Mouse (Mus musculus): ENCODE results near the gene Wbp2nl. TPM values are rescaled to one million over a fixed set of nuclear protein-coding genes. Genes with fewer than 3 reads are reported as not detected.

Gene Wbp2nl
- polyA plus RNA-seq (2011; ENCODE audit: insufficient read depth, insufficient read length, low replicate concordance, missing spikeins): not detected in 2 replicates

DNA sequence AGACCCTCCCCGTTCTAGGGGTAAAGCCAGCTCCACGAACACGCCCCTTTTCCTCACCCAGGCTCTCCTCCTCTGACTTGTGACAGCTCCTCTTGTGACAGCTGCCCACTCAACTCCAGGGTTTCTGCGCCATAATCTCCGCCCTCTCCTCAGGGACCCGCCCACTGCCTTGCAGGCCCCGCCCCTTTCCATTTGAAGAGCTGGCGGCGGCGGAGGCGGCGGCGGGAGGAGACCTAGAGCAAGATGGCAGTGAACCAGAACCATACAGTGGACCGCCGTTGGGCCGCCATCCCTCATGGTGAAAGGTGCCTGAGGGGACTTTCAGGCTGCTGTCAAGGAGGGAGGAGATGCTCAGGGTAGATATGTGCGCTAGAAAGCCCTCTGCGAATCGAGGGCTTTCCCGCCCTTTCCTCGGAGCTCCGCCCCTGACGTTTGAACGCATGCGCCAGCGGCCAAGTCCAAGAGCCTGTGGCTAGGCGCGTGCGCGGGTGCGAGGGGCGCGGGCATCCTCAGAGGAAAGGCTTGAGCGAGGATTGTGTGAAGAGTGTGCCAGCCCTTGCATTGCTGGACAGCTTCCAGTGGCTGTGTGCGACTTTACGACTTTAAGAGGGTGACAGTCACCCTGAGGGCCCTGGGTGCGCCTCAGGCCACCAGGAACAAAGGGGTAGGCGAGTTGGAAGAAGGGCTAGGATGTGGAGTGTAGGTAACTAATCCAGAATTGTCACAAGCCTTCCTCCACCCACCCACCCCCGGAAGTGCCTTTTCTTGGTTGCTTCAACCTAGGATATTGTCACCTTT, at the start of gene Wbp2nl:
Wbp2nl (plus strand) TSS at position 191 of the 798 bp plus-strand sequence.
- Histone ChIP-seq H3K4me3 (replicated peaks; ENCODE audit: control insufficient read depth, low read depth, low read length) (no peak within 1 kb of the TSS), H3K4me1 (ENCODE audit: control insufficient read depth, insufficient read depth, low read length) (no peaks in the 10 kb centered on the region), H3K27ac (ENCODE audit: control insufficient read depth, insufficient read depth, low read depth, low read length, poor library complexity) (no peak within 1 kb of the TSS)
- no peak for TF ChIP-seq CTCF (IDR thresholded peaks at IDR 0.05; ENCODE audit: control insufficient read depth, insufficient read depth, low read length)
- no peak for TF ChIP-seq POLR2A (IDR thresholded peaks at IDR 0.05; ENCODE audit: borderline replicate concordance, control insufficient read depth, low read depth, low read length)
- 69% methylated on average over 39 of the region's 39 CpGs for WGBS

DNA sequence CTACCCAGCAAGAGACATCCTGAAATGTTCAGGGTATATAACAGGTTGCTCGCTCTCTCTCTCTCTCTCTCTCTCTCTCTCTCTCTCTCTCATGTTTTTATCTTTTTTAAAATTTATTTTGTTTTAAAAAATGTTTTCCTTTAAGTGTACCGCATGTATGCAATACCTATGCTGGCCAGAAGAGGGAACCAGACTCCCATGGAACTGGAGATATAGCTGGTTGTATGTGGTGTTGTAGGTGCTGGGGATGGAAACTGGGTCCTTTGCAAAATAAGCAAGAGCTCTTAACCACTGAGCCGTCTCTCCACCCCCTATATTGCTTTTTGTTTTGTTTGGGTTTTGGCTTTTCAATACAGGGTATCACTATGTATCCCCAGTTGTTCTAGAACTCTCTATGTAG, 47.2 kb upstream of the Wbp2nl start:
- peaks cover 1% of the 10 kb centered on the region; the same call in 1 of the 2 replicates for H3K4me1 ChIP-seq (ENCODE audit: control insufficient read depth, insufficient read depth, low read length)
- no peak overlapping the region for H3K4me3 ChIP-seq (replicated peaks; ENCODE audit: control insufficient read depth, low read depth, low read length)
- no peak overlapping the region for H3K27ac ChIP-seq (ENCODE audit: control insufficient read depth, insufficient read depth, low read depth, low read length, poor library complexity)
- 83% methylated on average over 3 of the region's 3 CpGs for WGBS
- no peak for TF ChIP-seq POLR2A (IDR thresholded peaks at IDR 0.05; ENCODE audit: borderline replicate concordance, control insufficient read depth, low read depth, low read length)
- 0 out of 2 replicates have a peak, but pooled peaks have one; percentile 15 for TF ChIP-seq CTCF (IDR thresholded peaks at IDR 0.05; ENCODE audit: control insufficient read depth, insufficient read depth, low read length)

DNA sequence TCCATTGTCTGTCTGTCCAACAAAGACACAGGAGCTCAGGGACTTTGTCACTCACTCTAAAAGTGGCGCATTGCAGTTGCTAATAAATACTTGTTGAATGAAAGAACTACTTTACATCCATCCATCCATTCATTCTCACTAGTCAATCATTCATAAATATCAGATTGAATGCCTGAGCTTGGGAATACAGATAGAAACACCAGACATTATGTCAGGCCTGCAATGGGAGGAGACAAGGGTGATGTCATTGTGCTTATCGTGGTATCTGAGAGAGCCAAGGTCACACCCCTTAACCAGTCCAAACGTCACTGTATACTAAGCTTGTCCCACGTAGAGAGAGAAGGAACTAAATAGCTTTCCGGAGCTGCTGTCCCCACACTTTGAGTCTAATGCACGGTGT, 46.7 kb upstream of the Wbp2nl start, which contains the start of gene 1500009C09Rik:
1500009C09Rik (plus strand) TSS at position 301 of the 400 bp plus-strand sequence.
- Histone ChIP-seq H3K4me1 (ENCODE audit: control insufficient read depth, insufficient read depth, low read length) (peaks cover 1% of the 10 kb centered on the region; the same call in 1 of the 2 replicates), H3K4me3 (replicated peaks; ENCODE audit: control insufficient read depth, low read depth, low read length) (no peak within 1 kb of the TSS), H3K27ac (ENCODE audit: control insufficient read depth, insufficient read depth, low read depth, low read length, poor library complexity) (no peak within 1 kb of the TSS)
- TF ChIP-seq POLR2A (IDR thresholded peaks at IDR 0.05; ENCODE audit: borderline replicate concordance, control insufficient read depth, low read depth, low read length) (no peak), CTCF (IDR thresholded peaks at IDR 0.05; ENCODE audit: control insufficient read depth, insufficient read depth, low read length) (no peak)
- 67% methylated on average over 6 of the region's 6 CpGs for WGBS

DNA sequence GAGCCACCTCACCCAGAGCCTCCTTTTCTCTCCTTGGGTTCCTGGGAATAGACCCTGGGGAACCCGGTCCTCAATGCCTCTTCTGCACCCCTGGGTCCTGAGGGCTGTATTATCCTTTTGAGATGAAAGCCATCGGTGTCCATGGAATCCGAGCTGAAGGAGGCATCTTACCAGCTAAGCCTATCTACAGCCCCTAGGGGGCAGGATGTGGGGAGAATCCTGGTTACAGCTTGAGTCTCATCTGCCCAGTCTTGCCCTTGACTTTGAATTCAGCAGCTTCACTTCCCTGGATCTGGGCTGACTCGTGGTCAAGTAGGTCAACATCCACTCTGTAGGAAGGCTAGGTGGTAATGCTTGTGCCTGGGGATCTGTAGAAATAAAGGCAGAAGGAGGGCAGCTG, 43.5 kb upstream of the Wbp2nl start:
- TF ChIP-seq CTCF (IDR thresholded peaks at IDR 0.05; ENCODE audit: control insufficient read depth, insufficient read depth, low read length) (no peak), POLR2A (IDR thresholded peaks at IDR 0.05; ENCODE audit: borderline replicate concordance, control insufficient read depth, low read depth, low read length) (no peak)
- WGBS: 46% methylated on average over 4 of the region's 4 CpGs
- H3K4me3 ChIP-seq (replicated peaks; ENCODE audit: control insufficient read depth, low read depth, low read length): no peak overlapping the region
- no peak overlapping the region for H3K27ac ChIP-seq (ENCODE audit: control insufficient read depth, insufficient read depth, low read depth, low read length, poor library complexity)
- H3K4me1 ChIP-seq (ENCODE audit: control insufficient read depth, insufficient read depth, low read length): peaks cover 1% of the 10 kb centered on the region; the same call in 1 of the 2 replicates

GRCm38 (mm10) chr15:82255944-82256383, 42.8 kb upstream of the Wbp2nl start:
- H3K4me3 ChIP-seq (replicated peaks; ENCODE audit: control insufficient read depth, low read depth, low read length): no peak overlapping the region
- H3K27ac ChIP-seq (ENCODE audit: control insufficient read depth, insufficient read depth, low read depth, low read length, poor library complexity): no peak overlapping the region
- peaks cover 1% of the 10 kb centered on the region; the same call in 1 of the 2 replicates for H3K4me1 ChIP-seq (ENCODE audit: control insufficient read depth, insufficient read depth, low read length)
- TF ChIP-seq CTCF (IDR thresholded peaks at IDR 0.05; ENCODE audit: control insufficient read depth, insufficient read depth, low read length) (no peak), POLR2A (IDR thresholded peaks at IDR 0.05; ENCODE audit: borderline replicate concordance, control insufficient read depth, low read depth, low read length) (no peak)
- WGBS: 35% methylated on average over 10 of the region's 10 CpGs

GRCm38 (mm10) chr15:82259510-82259909, 39.2 kb upstream of the Wbp2nl start:
- WGBS: 9% methylated on average over 16 of the region's 16 CpGs
- H3K27ac ChIP-seq (ENCODE audit: control insufficient read depth, insufficient read depth, low read depth, low read length, poor library complexity): no peak overlapping the region
- H3K4me1 ChIP-seq (ENCODE audit: control insufficient read depth, insufficient read depth, low read length): peaks cover 1% of the 10 kb centered on the region; the same call in 1 of the 2 replicates
- H3K4me3 ChIP-seq (replicated peaks; ENCODE audit: control insufficient read depth, low read depth, low read length): no peak overlapping the region
- TF ChIP-seq POLR2A (IDR thresholded peaks at IDR 0.05; ENCODE audit: borderline replicate concordance, control insufficient read depth, low read depth, low read length): no peak
- TF ChIP-seq CTCF (IDR thresholded peaks at IDR 0.05; ENCODE audit: control insufficient read depth, insufficient read depth, low read length): peak; percentile 97

DNA sequence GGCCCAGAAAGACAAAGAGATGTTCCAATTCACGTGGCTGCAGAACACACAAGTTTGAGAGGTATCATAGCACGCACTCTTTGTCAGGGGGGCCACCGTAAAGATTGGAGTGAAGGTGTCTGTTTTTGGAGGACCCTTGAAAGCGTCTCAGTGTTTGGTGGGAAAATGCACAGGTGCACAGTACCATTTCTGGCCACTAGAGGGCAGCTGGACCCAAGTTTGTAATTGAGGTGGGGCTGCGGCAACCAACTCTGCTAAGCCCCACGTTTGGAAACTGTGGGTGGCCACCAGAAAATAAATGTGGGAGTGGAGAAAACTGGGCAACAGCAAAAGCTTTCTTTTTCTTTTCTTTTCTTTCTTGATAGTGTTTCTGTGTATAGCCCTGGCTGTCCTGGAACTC, 32.4 kb upstream of the Wbp2nl start:
- Histone ChIP-seq H3K4me3 (replicated peaks; ENCODE audit: control insufficient read depth, low read depth, low read length) (no peak overlapping the region), H3K4me1 (ENCODE audit: control insufficient read depth, insufficient read depth, low read length) (no peaks in the 10 kb centered on the region), H3K27ac (ENCODE audit: control insufficient read depth, insufficient read depth, low read depth, low read length, poor library complexity) (no peak overlapping the region)
- TF ChIP-seq CTCF (IDR thresholded peaks at IDR 0.05; ENCODE audit: control insufficient read depth, insufficient read depth, low read length) (peak; percentile 85), POLR2A (IDR thresholded peaks at IDR 0.05; ENCODE audit: borderline replicate concordance, control insufficient read depth, low read depth, low read length) (no peak)
- 7% methylated on average over 6 of the region's 6 CpGs for WGBS

GRCm38 (mm10) chr15:82268185-82268584, 30.6 kb upstream of the Wbp2nl start:
- no peak overlapping the region for H3K27ac ChIP-seq (ENCODE audit: control insufficient read depth, insufficient read depth, low read depth, low read length, poor library complexity)
- no peaks in the 10 kb centered on the region for H3K4me1 ChIP-seq (ENCODE audit: control insufficient read depth, insufficient read depth, low read length)
- TF ChIP-seq CTCF (IDR thresholded peaks at IDR 0.05; ENCODE audit: control insufficient read depth, insufficient read depth, low read length) (no peak), POLR2A (IDR thresholded peaks at IDR 0.05; ENCODE audit: borderline replicate concordance, control insufficient read depth, low read depth, low read length) (no peak)
- 68% methylated on average over 3 of the region's 3 CpGs for WGBS
- no peak overlapping the region for H3K4me3 ChIP-seq (replicated peaks; ENCODE audit: control insufficient read depth, low read depth, low read length)
